Mouse (Mus musculus) lung, embryonic 16.5 days (tissue): Measurements from ENCODE around the gene Ccnd3. TPM values are rescaled to one million over a fixed set of nuclear protein-coding genes. Genes with fewer than 3 reads are reported as not detected.

Source experiments
- ATAC-seq: fragments of 200-750 bp; cut with Nextera tagmentation; 2 replicates; pipeline ENCODE4 v1.8.0; 2017; ENCODE audit warnings: low read depth, mild to moderate bottlenecking, moderate library complexity
- H3K27ac ChIP-seq: fragments of 300-500 bp; sonication (generic); 2 replicates; pipeline ENCODE4 v1.5.1; 2014; ENCODE audit warnings: mild to moderate bottlenecking, control low read depth, low read length
- H3K27me3 ChIP-seq: fragments of 300-500 bp; sonication (generic); 2 replicates; pipeline ENCODE4 v1.6.1; 2014; ENCODE audit warnings: low read depth, low read length, mixed read lengths; ENCODE audit not compliant: control insufficient read depth, insufficient read depth
- H3K36me3 ChIP-seq: fragments of 300-500 bp; sonication (generic); 2 replicates; pipeline ENCODE4 v1.6.1; 2014; ENCODE audit warnings: low read length; ENCODE audit not compliant: control insufficient read depth, insufficient read depth
- H3K4me1 ChIP-seq: fragments of 300-500 bp; sonication (generic); replicated peaks from 2 replicates; pipeline ENCODE4 v1.6.1; 2014; ENCODE audit warnings: low read length, mixed read lengths; ENCODE audit not compliant: control insufficient read depth, insufficient read depth
- H3K4me2 ChIP-seq: fragments of 300-500 bp; sonication (generic); 2 replicates; pipeline ENCODE4 v1.6.1; 2014; ENCODE audit warnings: low read depth, low read length, control low read depth
- H3K4me3 ChIP-seq: fragments of 300-500 bp; sonication (generic); 2 replicates; pipeline ENCODE4 v1.5.1; 2014; ENCODE audit warnings: mild to moderate bottlenecking, low read length, control low read depth
- H3K9ac ChIP-seq: fragments of 300-500 bp; sonication (generic); 2 replicates; pipeline ENCODE4 v1.6.1; 2014; ENCODE audit warnings: low read length, control low read depth
- H3K9me3 ChIP-seq: fragments of 300-500 bp; sonication (generic); 2 replicates; pipeline ENCODE4 v1.6.1; 2016; ENCODE audit warnings: low read length; ENCODE audit not compliant: control insufficient read depth
- WGBS: fragments of 180-500 bp; shearing (Covaris S2); extraction: QIAGEN DNeasy Blood & Tissue Kit; methylation state at CpG from one replicate; pipeline ENCODE4 v1.1.7; 2014; 5-methylcytosine and 5-hydroxymethylcytosine counted together
- polyA plus RNA-seq: library from polyadenylated mRNA; unstranded; fragments of >200 nt; fragmentation: Nextera tagmentation; extraction: Ambion mirVana; gene quantifications from 2 replicates; pipeline ENCODE4 v1.2.1, GENCODE M21; 2015

The Ccnd3 gene
- polyA plus RNA-seq, 1 experiment from 2014 or later, result 258 TPM

DNA sequence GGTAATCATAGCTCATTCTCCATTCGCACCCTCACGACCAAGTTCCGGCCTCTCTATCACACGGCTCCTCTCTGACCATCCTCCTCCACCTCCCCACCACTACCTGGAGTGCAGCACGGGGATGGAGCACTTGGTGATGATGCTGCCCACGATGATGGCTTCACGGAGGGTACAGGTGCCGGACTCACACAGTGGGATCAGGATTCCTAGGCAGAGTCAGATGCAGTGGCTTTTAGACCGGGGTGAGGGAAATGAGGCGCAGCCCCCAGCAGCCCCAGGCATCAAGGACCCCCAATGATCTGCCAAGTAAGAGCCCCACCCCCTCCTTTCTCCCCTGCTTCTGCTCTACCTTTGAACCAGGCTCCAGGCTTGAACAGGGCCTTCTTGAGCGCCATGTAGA lies 97.4 kb downstream of the Ccnd3 start:
- peaks cover 15% of the 10 kb centered on the region for H3K4me1 ChIP-seq
- no peaks in the 10 kb centered on the region for H3K9me3 ChIP-seq
- WGBS, result 88% methylated on average over 11 of the region's 11 CpGs
- H3K27ac ChIP-seq, result no peak overlapping the region
- H3K27me3 ChIP-seq, result no peaks in the 10 kb centered on the region
- no peak for ATAC-seq
- no peak overlapping the region for H3K4me3 ChIP-seq
- H3K9ac ChIP-seq, result no peak overlapping the region
- no peak overlapping the region for H3K4me2 ChIP-seq
- H3K36me3 ChIP-seq, result peaks cover 44% of the 10 kb centered on the region

DNA sequence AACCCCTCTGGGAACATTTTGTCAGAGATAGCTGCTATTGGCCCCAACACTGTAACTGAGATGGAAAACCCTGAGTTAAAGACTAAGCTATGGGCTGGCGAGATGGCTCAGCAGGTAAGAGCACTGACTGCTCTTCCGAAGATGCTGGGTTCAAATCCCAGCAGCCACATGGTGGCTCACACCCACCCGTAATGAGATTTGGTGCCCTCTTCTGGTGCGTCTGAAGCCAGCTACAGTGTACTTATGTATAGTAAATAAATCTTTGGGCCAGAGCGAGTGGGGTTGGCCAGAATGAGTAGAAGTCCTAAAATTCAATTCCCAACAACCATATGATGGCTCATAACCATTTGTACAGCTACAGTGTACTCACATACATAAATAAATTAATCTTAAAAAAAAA lies 101.4 kb downstream of the Ccnd3 start:
- Histone ChIP-seq H3K27me3 (no peaks in the 10 kb centered on the region), H3K4me2 (no peak overlapping the region), H3K4me1 (peaks cover 7% of the 10 kb centered on the region; the same call in 1 of the 2 replicates), H3K9me3 (no peaks in the 10 kb centered on the region), H3K4me3 (no peak overlapping the region), H3K36me3 (peaks cover 25% of the 10 kb centered on the region), H3K27ac (no peak overlapping the region), H3K9ac (no peak overlapping the region)
- no peak for ATAC-seq
- WGBS, result 66% methylated on average over 5 of the region's 5 CpGs

DNA sequence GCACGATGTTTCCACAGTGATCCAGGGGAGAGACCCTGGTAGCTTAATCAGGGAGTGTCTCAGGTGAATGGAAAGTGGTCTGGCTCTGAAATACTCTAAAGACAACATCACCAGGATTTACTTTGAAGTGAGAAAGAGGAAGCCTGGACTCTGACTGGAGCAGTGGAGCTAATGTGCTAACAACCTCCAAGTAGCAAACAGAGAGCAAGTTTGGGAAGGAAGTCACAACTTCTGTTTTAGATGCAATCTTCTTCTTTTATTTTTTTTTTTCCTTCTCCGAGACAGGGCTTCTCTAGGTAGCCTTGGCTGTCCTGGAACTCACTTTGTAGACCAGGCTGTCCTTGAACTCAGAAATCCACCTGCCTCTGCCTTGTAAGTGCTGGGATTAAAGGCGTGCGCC lies 104.3 kb downstream of the Ccnd3 start:
- 86% methylated on average over 4 of the region's 4 CpGs for WGBS
- Histone ChIP-seq H3K9me3 (no peaks in the 10 kb centered on the region), H3K4me3 (no peak overlapping the region), H3K4me2 (no peak overlapping the region), H3K27me3 (no peaks in the 10 kb centered on the region), H3K27ac (no peak overlapping the region), H3K9ac (no peak overlapping the region), H3K4me1 (peaks cover 17% of the 10 kb centered on the region), H3K36me3 (peaks cover 13% of the 10 kb centered on the region)
- no peak for ATAC-seq

- H3K9ac ChIP-seq, result peak within 1 kb of the TSS; percentile 85
- under 1% methylated on average over 59 of the region's 59 CpGs for WGBS
- H3K4me1 ChIP-seq, result peaks cover 17% of the 10 kb centered on the region
- H3K9me3 ChIP-seq, result no peaks in the 10 kb centered on the region
- peak; percentile 95 for ATAC-seq
- H3K4me3 ChIP-seq, result peak within 1 kb of the TSS; percentile 86
- H3K4me2 ChIP-seq, result peak within 1 kb of the TSS; percentile 86
- H3K27ac ChIP-seq, result peak within 1 kb of the TSS; percentile 82
- H3K27me3 ChIP-seq, result no peaks in the 10 kb centered on the region
- H3K36me3 ChIP-seq, result peaks cover 13% of the 10 kb centered on the region
These were observed 106.2 kb downstream of the Ccnd3 start, which contains the start of the genes Bysl, Med20 and Gm20517 for GRCm38 (mm10) chr17:47610849-47611660. TSS of gene Bysl (minus strand) at chr17:47611492. TSS of gene Med20 (plus strand) at chr17:47611582. TSS of gene Gm20517 (plus strand) at chr17:47611589.

DNA sequence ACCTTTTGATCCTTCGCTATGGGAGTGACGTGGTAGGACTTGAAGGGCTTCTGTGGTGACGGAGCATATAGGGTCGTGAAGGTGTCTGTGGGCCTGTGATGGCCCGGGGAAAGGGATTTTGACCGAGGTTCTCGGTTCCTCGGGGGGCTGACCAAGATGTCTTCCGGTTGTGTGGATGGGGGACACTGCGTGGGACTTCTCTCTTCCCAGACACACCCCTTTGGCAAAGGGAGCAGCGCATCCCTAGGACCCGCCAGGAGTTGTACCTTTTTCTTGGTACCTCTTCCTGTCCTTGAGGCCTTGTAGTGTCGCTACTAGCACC lies 106.8 kb downstream of the Ccnd3 start:
- ATAC-seq, result no peak

GRCm38 (mm10) chr17:47614018-47614417 lies 109.2 kb downstream of the Ccnd3 start:
- Histone ChIP-seq H3K4me3 (no peak overlapping the region), H3K4me1 (peaks cover 17% of the 10 kb centered on the region), H3K36me3 (peaks cover 16% of the 10 kb centered on the region), H3K4me2 (no peak overlapping the region), H3K27ac (no peak overlapping the region), H3K9me3 (no peaks in the 10 kb centered on the region), H3K9ac (no peak overlapping the region), H3K27me3 (no peaks in the 10 kb centered on the region)
- 80% methylated on average over 1 of the region's 1 CpGs for WGBS
- no peak for ATAC-seq

More for the DNA sequence above, 106.8 kb downstream of the Ccnd3 start:
- Histone ChIP-seq H3K27ac (peak overlapping the region; percentile 51), H3K9me3 (no peaks in the 10 kb centered on the region), H3K36me3 (peaks cover 15% of the 10 kb centered on the region), H3K9ac (peak overlapping the region; percentile 85), H3K4me3 (peak overlapping the region; percentile 86), H3K27me3 (no peaks in the 10 kb centered on the region), H3K4me1 (peaks cover 17% of the 10 kb centered on the region), H3K4me2 (peak overlapping the region; percentile 86)
- WGBS, result 0% methylated on average over 13 of the region's 13 CpGs

- Histone ChIP-seq H3K9ac (no peak overlapping the region), H3K36me3 (peaks cover 29% of the 10 kb centered on the region), H3K4me3 (no peak overlapping the region), H3K27ac (no peak overlapping the region), H3K27me3 (no peaks in the 10 kb centered on the region), H3K4me2 (no peak overlapping the region), H3K4me1 (peaks cover 10% of the 10 kb centered on the region), H3K9me3 (no peaks in the 10 kb centered on the region)
- 88% methylated on average over 8 of the region's 8 CpGs for WGBS
- ATAC-seq, result no peak
These were observed 111.3 kb downstream of the Ccnd3 start for GRCm38 (mm10) chr17:47616119-47616518.

- Histone ChIP-seq H3K9ac (no peak overlapping the region), H3K36me3 (peaks cover 29% of the 10 kb centered on the region), H3K4me1 (peaks cover 10% of the 10 kb centered on the region), H3K4me3 (no peak overlapping the region), H3K27ac (no peak overlapping the region), H3K4me2 (no peak overlapping the region), H3K9me3 (no peaks in the 10 kb centered on the region), H3K27me3 (no peaks in the 10 kb centered on the region)
- 87% methylated on average over 4 of the region's 4 CpGs for WGBS
- ATAC-seq, result no peak
These were observed 111.8 kb downstream of the Ccnd3 start for GRCm38 (mm10) chr17:47616652-47617051.

- Histone ChIP-seq H3K27ac (no peak overlapping the region), H3K4me1 (peaks cover 2% of the 10 kb centered on the region), H3K4me3 (no peak overlapping the region), H3K4me2 (no peak overlapping the region), H3K27me3 (no peaks in the 10 kb centered on the region), H3K36me3 (peaks cover 36% of the 10 kb centered on the region), H3K9ac (no peak overlapping the region), H3K9me3 (no peaks in the 10 kb centered on the region)
- no peak for ATAC-seq
- 93% methylated on average over 9 of the region's 9 CpGs for WGBS
These were observed 112.9 kb downstream of the Ccnd3 start for GRCm38 (mm10) chr17:47617605-47618307.
